Mouse (Mus musculus) small intestine, adult 2 months (tissue): Measurements from ENCODE around the gene Kmt2d.

Experiments used
- CTCF ChIP-seq: fragments of 200-500 bp; IDR thresholded peaks from 2 replicates; pipeline ENCODE4 v1.5.1; 2012; ENCODE audit warnings: low read depth, mild to moderate bottlenecking, control low read depth, inconsistent platforms, low read length, moderate library complexity, mixed read lengths; ENCODE audit not compliant: insufficient replicate concordance, insufficient read length; ENCODE audit errors: extremely low read depth
- POLR2A ChIP-seq: fragments of 200-500 bp; IDR thresholded peaks from 2 replicates; pipeline ENCODE4 v1.6.1; 2012; ENCODE audit warnings: low read depth, mild to moderate bottlenecking, control low read depth, inconsistent platforms, low read length, moderate library complexity

GRCm38 (mm10) chr15:98802926-98803325 is 68.1 kb downstream of the Kmt2d start:
- TF ChIP-seq CTCF = no peak
- peak; percentile 20; the same call in 1 of the 2 replicates for TF ChIP-seq POLR2A
